Mouse (Mus musculus): ENCODE data around the gene Dguok. TPM values are rescaled to one million over a fixed set of nuclear protein-coding genes. Genes with fewer than 3 reads are reported as not detected.

Dguok gene
- polyA plus RNA-seq, 1 experiment from 2014 or later = 62.6 TPM

- no peaks in the 10 kb centered on the region for H3K27me3 ChIP-seq (replicated peaks)
- no peak for ATAC-seq (ENCODE audit: low FRiP score, low read depth)
- no peaks in the 10 kb centered on the region for H3K36me3 ChIP-seq
- no peaks in the 10 kb centered on the region for H3K4me1 ChIP-seq
- WGBS = 68% methylated on average over 3 of the region's 3 CpGs
- no peak overlapping the region for H3K9ac ChIP-seq
- H3K4me2 ChIP-seq (replicated peaks) = no peak overlapping the region
- no peaks in the 10 kb centered on the region for H3K9me3 ChIP-seq
- no peak overlapping the region for H3K27ac ChIP-seq
- H3K4me3 ChIP-seq = no peak overlapping the region
Observed at GRCm38 (mm10) chr6:83515172-83515571, 8.4 kb upstream of the Dguok start.

GRCm38 (mm10) chr6:83512495-83512894 is 5.7 kb upstream of the Dguok start:
- WGBS = 17% methylated on average over 1 of the region's 1 CpGs
- Histone ChIP-seq H3K36me3 (no peaks in the 10 kb centered on the region), H3K27ac (no peak overlapping the region), H3K4me2 (replicated peaks) (no peak overlapping the region), H3K4me3 (no peak overlapping the region), H3K9me3 (no peaks in the 10 kb centered on the region), H3K27me3 (replicated peaks) (no peaks in the 10 kb centered on the region), H3K4me1 (0 out of 2 replicates have a peak, but pooled peaks cover under 1% of the 10 kb centered on the region), H3K9ac (no peak overlapping the region)
- no peak for ATAC-seq (ENCODE audit: low FRiP score, low read depth)

- H3K4me3 ChIP-seq = no peak overlapping the region
- 73% methylated on average over 2 of the region's 2 CpGs for WGBS
Observed at GRCm38 (mm10) chr6:83510210-83510609, 3.4 kb upstream of the Dguok start.

GRCm38 (mm10) chr6:83509442-83509841 is 2.7 kb upstream of the Dguok start:
- 51% methylated on average over 8 of the region's 8 CpGs for WGBS
- Histone ChIP-seq H3K27ac (no peak overlapping the region), H3K36me3 (no peaks in the 10 kb centered on the region), H3K4me3 (no peak overlapping the region), H3K9me3 (no peaks in the 10 kb centered on the region), H3K27me3 (replicated peaks) (no peaks in the 10 kb centered on the region), H3K4me2 (replicated peaks) (no peak overlapping the region), H3K4me1 (peaks cover 10% of the 10 kb centered on the region), H3K9ac (no peak overlapping the region)
- no peak for ATAC-seq (ENCODE audit: low FRiP score, low read depth)

More at GRCm38 (mm10) chr6:83510210-83510609, 3.4 kb upstream of the Dguok start:
- H3K36me3 ChIP-seq = no peaks in the 10 kb centered on the region
- H3K27me3 ChIP-seq (replicated peaks) = no peaks in the 10 kb centered on the region
- ATAC-seq (ENCODE audit: low FRiP score, low read depth) = no peak
- H3K9me3 ChIP-seq = no peaks in the 10 kb centered on the region
- H3K9ac ChIP-seq = no peak overlapping the region
- peaks cover 10% of the 10 kb centered on the region for H3K4me1 ChIP-seq
- H3K27ac ChIP-seq = no peak overlapping the region
- H3K4me2 ChIP-seq (replicated peaks) = no peak overlapping the region

- no peak for ATAC-seq (ENCODE audit: low FRiP score, low read depth)
- Histone ChIP-seq H3K27ac (peak overlapping the region; percentile 92; the same call in 1 of the 2 replicates), H3K4me1 (peaks cover 10% of the 10 kb centered on the region), H3K4me3 (peak overlapping the region; percentile 85), H3K36me3 (no peaks in the 10 kb centered on the region), H3K27me3 (replicated peaks) (no peaks in the 10 kb centered on the region), H3K9ac (peak overlapping the region; percentile 47), H3K4me2 (replicated peaks) (peak overlapping the region; percentile 79), H3K9me3 (no peaks in the 10 kb centered on the region)
- WGBS = 38% methylated on average over 6 of the region's 6 CpGs
Observed at GRCm38 (mm10) chr6:83507168-83507546, 388 bp upstream of the Dguok start.

- ATAC-seq (ENCODE audit: low FRiP score, low read depth) = no peak
- WGBS = 90% methylated on average over 4 of the region's 4 CpGs
- H3K4me1 ChIP-seq = peaks cover 10% of the 10 kb centered on the region
- H3K36me3 ChIP-seq = peaks cover under 1% of the 10 kb centered on the region; the same call in 1 of the 2 replicates
- H3K4me3 ChIP-seq = no peak overlapping the region
- no peak overlapping the region for H3K9ac ChIP-seq
- H3K27ac ChIP-seq = no peak overlapping the region
- H3K9me3 ChIP-seq = 0 out of 2 replicates have a peak, but pooled peaks cover under 1% of the 10 kb centered on the region
- peak overlapping the region; percentile 79 for H3K4me2 ChIP-seq (replicated peaks)
- H3K27me3 ChIP-seq (replicated peaks) = no peaks in the 10 kb centered on the region
Observed at GRCm38 (mm10) chr6:83505554-83505953, 1.2 kb downstream of the Dguok start.

- Histone ChIP-seq H3K9ac (no peak overlapping the region), H3K4me3 (no peak overlapping the region), H3K36me3 (peaks cover 10% of the 10 kb centered on the region; the same call in 1 of the 2 replicates), H3K27ac (no peak overlapping the region), H3K9me3 (0 out of 2 replicates have a peak, but pooled peaks cover 3% of the 10 kb centered on the region), H3K4me1 (peaks cover 10% of the 10 kb centered on the region), H3K27me3 (replicated peaks) (no peaks in the 10 kb centered on the region), H3K4me2 (replicated peaks) (no peak overlapping the region)
- WGBS = 90% methylated on average over 3 of the region's 3 CpGs
- no peak for ATAC-seq (ENCODE audit: low FRiP score, low read depth)
Observed at GRCm38 (mm10) chr6:83503361-83503760, 3.4 kb downstream of the Dguok start.

GRCm38 (mm10) chr6:83502656-83503055 is 4.1 kb downstream of the Dguok start:
- H3K4me3 ChIP-seq = no peak overlapping the region
- 89% methylated on average over 3 of the region's 3 CpGs for WGBS
- H3K36me3 ChIP-seq = peaks cover 10% of the 10 kb centered on the region; the same call in 1 of the 2 replicates
- H3K27me3 ChIP-seq (replicated peaks) = no peaks in the 10 kb centered on the region
- H3K4me2 ChIP-seq (replicated peaks) = no peak overlapping the region
- H3K27ac ChIP-seq = no peak overlapping the region
- H3K9me3 ChIP-seq = 0 out of 2 replicates have a peak, but pooled peaks cover 3% of the 10 kb centered on the region
- ATAC-seq (ENCODE audit: low FRiP score, low read depth) = no peak
- H3K9ac ChIP-seq = no peak overlapping the region
- H3K4me1 ChIP-seq = peaks cover 10% of the 10 kb centered on the region

GRCm38 (mm10) chr6:83501524-83502310 is 5.1 kb downstream of the Dguok start:
- ATAC-seq (ENCODE audit: low FRiP score, low read depth) = no peak
- Histone ChIP-seq H3K9me3 (0 out of 2 replicates have a peak, but pooled peaks cover 3% of the 10 kb centered on the region), H3K4me2 (replicated peaks) (no peak overlapping the region), H3K27ac (no peak overlapping the region), H3K4me3 (no peak overlapping the region), H3K9ac (no peak overlapping the region), H3K36me3 (peaks cover 11% of the 10 kb centered on the region; the same call in 1 of the 2 replicates), H3K27me3 (replicated peaks) (no peaks in the 10 kb centered on the region), H3K4me1 (peaks cover 6% of the 10 kb centered on the region)
- WGBS = 72% methylated on average over 9 of the region's 9 CpGs

GRCm38 (mm10) chr6:83500462-83500861 is 6.3 kb downstream of the Dguok start:
- no peak overlapping the region for H3K4me3 ChIP-seq
- 0 out of 2 replicates have a peak, but pooled peaks cover 3% of the 10 kb centered on the region for H3K9me3 ChIP-seq
- ATAC-seq (ENCODE audit: low FRiP score, low read depth) = no peak
- WGBS = 64% methylated on average over 3 of the region's 3 CpGs
- no peak overlapping the region for H3K27ac ChIP-seq
- H3K9ac ChIP-seq = no peak overlapping the region
- H3K27me3 ChIP-seq (replicated peaks) = no peaks in the 10 kb centered on the region
- no peak overlapping the region for H3K4me2 ChIP-seq (replicated peaks)
- peaks cover 17% of the 10 kb centered on the region; the same call in 1 of the 2 replicates for H3K36me3 ChIP-seq
- H3K4me1 ChIP-seq = 0 out of 2 replicates have a peak, but pooled peaks cover under 1% of the 10 kb centered on the region

- no peak overlapping the region for H3K27ac ChIP-seq
- H3K9me3 ChIP-seq = 0 out of 2 replicates have a peak, but pooled peaks cover 3% of the 10 kb centered on the region
- peaks cover 17% of the 10 kb centered on the region; the same call in 1 of the 2 replicates for H3K36me3 ChIP-seq
- ATAC-seq (ENCODE audit: low FRiP score, low read depth) = no peak
- WGBS = 89% methylated on average over 10 of the region's 10 CpGs
- H3K9ac ChIP-seq = no peak overlapping the region
- no peaks in the 10 kb centered on the region for H3K27me3 ChIP-seq (replicated peaks)
- no peaks in the 10 kb centered on the region for H3K4me1 ChIP-seq
- H3K4me2 ChIP-seq (replicated peaks) = no peak overlapping the region
- H3K4me3 ChIP-seq = no peak overlapping the region
Observed at GRCm38 (mm10) chr6:83499078-83499477, 7.7 kb downstream of the Dguok start.

- 89% methylated on average over 22 of the region's 22 CpGs for WGBS
- ATAC-seq (ENCODE audit: low FRiP score, low read depth) = no peak
- Histone ChIP-seq H3K27ac (no peak overlapping the region), H3K9me3 (0 out of 2 replicates have a peak, but pooled peaks cover 3% of the 10 kb centered on the region), H3K4me1 (no peaks in the 10 kb centered on the region), H3K27me3 (replicated peaks) (no peaks in the 10 kb centered on the region), H3K4me3 (no peak overlapping the region), H3K36me3 (peaks cover 28% of the 10 kb centered on the region), H3K9ac (no peak overlapping the region), H3K4me2 (replicated peaks) (no peak overlapping the region)
Observed at GRCm38 (mm10) chr6:83496753-83497710, 9.7 kb downstream of the Dguok start.
